Mouse (Mus musculus): ENCODE data around the gene Nufip1. TPM values are rescaled to one million over a fixed set of nuclear protein-coding genes. Genes with fewer than 3 reads are reported as not detected.

Gene Nufip1
- polyA plus RNA-seq, 1 experiment from 2014 or later: 14.3 TPM

- Histone ChIP-seq H3K9me3 (no peaks in the 10 kb centered on the region), H3K9ac (no peak overlapping the region), H3K27ac (no peak overlapping the region), H3K4me2 (no peak overlapping the region), H3K27me3 (no peaks in the 10 kb centered on the region), H3K4me1 (no peaks in the 10 kb centered on the region), H3K4me3 (no peak overlapping the region), H3K36me3 (peaks cover 57% of the 10 kb centered on the region)
- 95% methylated on average over 7 of the region's 7 CpGs for WGBS
- ATAC-seq (ENCODE audit: insufficient number of reproducible peaks, low FRiP score, low TSS enrichment, low read depth): no peak
These were observed 13.4 kb upstream of the Nufip1 start for GRCm38 (mm10) chr14:76097244-76097643.

- Histone ChIP-seq H3K4me3 (no peak overlapping the region), H3K36me3 (peaks cover 55% of the 10 kb centered on the region), H3K4me1 (no peaks in the 10 kb centered on the region), H3K27me3 (no peaks in the 10 kb centered on the region), H3K9ac (no peak overlapping the region), H3K9me3 (no peaks in the 10 kb centered on the region), H3K4me2 (no peak overlapping the region), H3K27ac (no peak overlapping the region)
- 87% methylated on average over 5 of the region's 5 CpGs for WGBS
- ATAC-seq (ENCODE audit: insufficient number of reproducible peaks, low FRiP score, low TSS enrichment, low read depth): no peak
These were observed 12.9 kb upstream of the Nufip1 start for GRCm38 (mm10) chr14:76097815-76098214.

GRCm38 (mm10) chr14:76099543-76099942, 11.1 kb upstream of the Nufip1 start:
- H3K27me3 ChIP-seq: no peaks in the 10 kb centered on the region
- no peak overlapping the region for H3K4me2 ChIP-seq
- no peaks in the 10 kb centered on the region for H3K9me3 ChIP-seq
- ATAC-seq (ENCODE audit: insufficient number of reproducible peaks, low FRiP score, low TSS enrichment, low read depth): no peak
- no peak overlapping the region for H3K27ac ChIP-seq
- H3K9ac ChIP-seq: no peak overlapping the region
- H3K4me1 ChIP-seq: no peaks in the 10 kb centered on the region
- H3K36me3 ChIP-seq: peaks cover 57% of the 10 kb centered on the region
- no peak overlapping the region for H3K4me3 ChIP-seq
- WGBS: 90% methylated on average over 9 of the region's 9 CpGs

- no peak for ATAC-seq (ENCODE audit: insufficient number of reproducible peaks, low FRiP score, low TSS enrichment, low read depth)
- H3K9me3 ChIP-seq: no peaks in the 10 kb centered on the region
- peaks cover 5% of the 10 kb centered on the region for H3K4me1 ChIP-seq
- no peaks in the 10 kb centered on the region for H3K27me3 ChIP-seq
- no peak overlapping the region for H3K27ac ChIP-seq
- WGBS: 80% methylated on average over 5 of the region's 5 CpGs
- H3K36me3 ChIP-seq: peaks cover 64% of the 10 kb centered on the region
- H3K4me3 ChIP-seq: no peak overlapping the region
- H3K4me2 ChIP-seq: no peak overlapping the region
- H3K9ac ChIP-seq: no peak overlapping the region
These were observed 5.1 kb downstream of the Nufip1 start for GRCm38 (mm10) chr14:76115744-76116143.

- no peak overlapping the region for H3K4me3 ChIP-seq
- H3K9me3 ChIP-seq: no peaks in the 10 kb centered on the region
- H3K27ac ChIP-seq: no peak overlapping the region
- WGBS: 74% methylated on average over 4 of the region's 4 CpGs
- no peak for ATAC-seq (ENCODE audit: insufficient number of reproducible peaks, low FRiP score, low TSS enrichment, low read depth)
- no peak overlapping the region for H3K4me2 ChIP-seq
- H3K27me3 ChIP-seq: no peaks in the 10 kb centered on the region
- H3K9ac ChIP-seq: no peak overlapping the region
- peaks cover 81% of the 10 kb centered on the region for H3K36me3 ChIP-seq
- H3K4me1 ChIP-seq: no peaks in the 10 kb centered on the region
These were observed 8.3 kb downstream of the Nufip1 start for GRCm38 (mm10) chr14:76118963-76119362.

GRCm38 (mm10) chr14:76120472-76120871, 9.8 kb downstream of the Nufip1 start:
- Histone ChIP-seq H3K4me3 (no peak overlapping the region), H3K9ac (no peak overlapping the region), H3K4me1 (no peaks in the 10 kb centered on the region), H3K4me2 (no peak overlapping the region), H3K27me3 (no peaks in the 10 kb centered on the region), H3K27ac (no peak overlapping the region), H3K9me3 (no peaks in the 10 kb centered on the region), H3K36me3 (peaks cover 82% of the 10 kb centered on the region)
- WGBS: 75% methylated on average over 4 of the region's 4 CpGs
- no peak for ATAC-seq (ENCODE audit: insufficient number of reproducible peaks, low FRiP score, low TSS enrichment, low read depth)

GRCm38 (mm10) chr14:76121901-76122662, 11.4 kb downstream of the Nufip1 start:
- H3K27me3 ChIP-seq: no peaks in the 10 kb centered on the region
- ATAC-seq (ENCODE audit: insufficient number of reproducible peaks, low FRiP score, low TSS enrichment, low read depth): no peak
- peaks cover 82% of the 10 kb centered on the region for H3K36me3 ChIP-seq
- H3K4me1 ChIP-seq: no peaks in the 10 kb centered on the region
- no peak overlapping the region for H3K4me2 ChIP-seq
- no peak overlapping the region for H3K9ac ChIP-seq
- no peaks in the 10 kb centered on the region for H3K9me3 ChIP-seq
- WGBS: 51% methylated on average over 6 of the region's 6 CpGs
- H3K4me3 ChIP-seq: no peak overlapping the region
- no peak overlapping the region for H3K27ac ChIP-seq

- no peak overlapping the region for H3K4me3 ChIP-seq
- peaks cover 82% of the 10 kb centered on the region for H3K36me3 ChIP-seq
- no peak overlapping the region for H3K27ac ChIP-seq
- no peak overlapping the region for H3K9ac ChIP-seq
- H3K27me3 ChIP-seq: no peaks in the 10 kb centered on the region
- no peak overlapping the region for H3K4me2 ChIP-seq
- ATAC-seq (ENCODE audit: insufficient number of reproducible peaks, low FRiP score, low TSS enrichment, low read depth): no peak
- no peaks in the 10 kb centered on the region for H3K4me1 ChIP-seq
- H3K9me3 ChIP-seq: no peaks in the 10 kb centered on the region
- 91% methylated on average over 8 of the region's 8 CpGs for WGBS
These were observed 12.0 kb downstream of the Nufip1 start for GRCm38 (mm10) chr14:76122663-76123058.

- Histone ChIP-seq H3K4me3 (no peak overlapping the region), H3K36me3 (peaks cover 84% of the 10 kb centered on the region), H3K27ac (no peak overlapping the region), H3K4me2 (no peak overlapping the region), H3K9me3 (no peaks in the 10 kb centered on the region), H3K27me3 (no peaks in the 10 kb centered on the region), H3K9ac (no peak overlapping the region), H3K4me1 (no peaks in the 10 kb centered on the region)
- no peak for ATAC-seq (ENCODE audit: insufficient number of reproducible peaks, low FRiP score, low TSS enrichment, low read depth)
- 87% methylated on average over 3 of the region's 3 CpGs for WGBS
These were observed 16.6 kb downstream of the Nufip1 start for GRCm38 (mm10) chr14:76127311-76127710.

GRCm38 (mm10) chr14:76128174-76128573, 17.5 kb downstream of the Nufip1 start:
- 86% methylated on average over 4 of the region's 4 CpGs for WGBS

GRCm38 (mm10) chr14:76134975-76135374, 24.3 kb downstream of the Nufip1 start:
- H3K4me3 ChIP-seq: no peak overlapping the region
- H3K4me2 ChIP-seq: no peak overlapping the region
- H3K27me3 ChIP-seq: no peaks in the 10 kb centered on the region
- H3K27ac ChIP-seq: no peak overlapping the region
- H3K4me1 ChIP-seq: no peaks in the 10 kb centered on the region
- no peak for ATAC-seq (ENCODE audit: insufficient number of reproducible peaks, low FRiP score, low TSS enrichment, low read depth)
- no peak overlapping the region for H3K9ac ChIP-seq
- 89% methylated on average over 4 of the region's 4 CpGs for WGBS
- no peaks in the 10 kb centered on the region for H3K9me3 ChIP-seq
- H3K36me3 ChIP-seq: peaks cover 59% of the 10 kb centered on the region

More at GRCm38 (mm10) chr14:76128174-76128573, 17.5 kb downstream of the Nufip1 start:
- no peak overlapping the region for H3K4me2 ChIP-seq
- no peak for ATAC-seq (ENCODE audit: insufficient number of reproducible peaks, low FRiP score, low TSS enrichment, low read depth)
- no peak overlapping the region for H3K4me3 ChIP-seq
- no peak overlapping the region for H3K9ac ChIP-seq
- no peak overlapping the region for H3K27ac ChIP-seq
- H3K36me3 ChIP-seq: peaks cover 85% of the 10 kb centered on the region
- no peaks in the 10 kb centered on the region for H3K9me3 ChIP-seq
- H3K27me3 ChIP-seq: no peaks in the 10 kb centered on the region
- no peaks in the 10 kb centered on the region for H3K4me1 ChIP-seq

GRCm38 (mm10) chr14:76145248-76145647, 34.6 kb downstream of the Nufip1 start:
- no peak for ATAC-seq (ENCODE audit: insufficient number of reproducible peaks, low FRiP score, low TSS enrichment, low read depth)
- no peak overlapping the region for H3K27ac ChIP-seq
- peaks cover 11% of the 10 kb centered on the region for H3K4me1 ChIP-seq
- H3K27me3 ChIP-seq: no peaks in the 10 kb centered on the region
- no peaks in the 10 kb centered on the region for H3K36me3 ChIP-seq
- H3K9me3 ChIP-seq: no peaks in the 10 kb centered on the region
- no peak overlapping the region for H3K4me2 ChIP-seq
- 83% methylated on average over 1 of the region's 1 CpGs for WGBS
- H3K4me3 ChIP-seq: no peak overlapping the region
- H3K9ac ChIP-seq: no peak overlapping the region

GRCm38 (mm10) chr14:76145868-76146267, 35.2 kb downstream of the Nufip1 start:
- no peaks in the 10 kb centered on the region for H3K36me3 ChIP-seq
- H3K9ac ChIP-seq: no peak overlapping the region
- no peak overlapping the region for H3K4me2 ChIP-seq
- H3K4me1 ChIP-seq: peaks cover 14% of the 10 kb centered on the region
- 47% methylated on average over 7 of the region's 7 CpGs for WGBS
- no peak overlapping the region for H3K27ac ChIP-seq
- H3K27me3 ChIP-seq: no peaks in the 10 kb centered on the region
- ATAC-seq (ENCODE audit: insufficient number of reproducible peaks, low FRiP score, low TSS enrichment, low read depth): no peak
- no peak overlapping the region for H3K4me3 ChIP-seq
- no peaks in the 10 kb centered on the region for H3K9me3 ChIP-seq
